Mouse (Mus musculus): ENCODE measurements around the gene Mrtfb. TPM values are rescaled to one million over a fixed set of nuclear protein-coding genes. Genes with fewer than 3 reads are reported as not detected.

The Mrtfb gene
- polyA plus RNA-seq, 1 experiment from 2014 or later: 12.9 TPM

MicroRNAs encoded within 50 kb of the gene (microRNA counts, 519-probe panel; counts per million panel counts)
- microRNA mmu-miR-193b: 2,493 counts per million, percentile 74 among the panel's probes with 10 or more counts

Small RNA genes lying within 50 kb of the gene (microRNA-seq; reads per million reads assigned to microRNA genes)
- gene Mir193b: 44.0 reads per million, percentile 44 among the genes with 10 or more reads in this experiment
- not detected for gene Mir365-1

Other genes with a start within 250 kb of the Mrtfb start
- gene Ercc4, start 146.8 kb upstream of the Mrtfb start, polyA plus RNA-seq (2015; fragmentation: Nextera tagmentation; extraction: Ambion mirVana): 18.5 and 18.8 TPM in 2 replicates